Mouse (Mus musculus) lung, postnatal 0 days (tissue): ENCODE data around the gene Spg11.

ENCODE experiments used
- CTCF ChIP-seq: IDR thresholded peaks from 2 replicates; pipeline ENCODE4 v1.5.1; 2016; ENCODE audit warnings: antibody characterized with exemption, mild to moderate bottlenecking
- EP300 ChIP-seq: IDR thresholded peaks from 2 replicates; pipeline ENCODE4 v1.6.1; 2016; ENCODE audit warnings: antibody characterized with exemption, mild to moderate bottlenecking, control low read depth

DNA sequence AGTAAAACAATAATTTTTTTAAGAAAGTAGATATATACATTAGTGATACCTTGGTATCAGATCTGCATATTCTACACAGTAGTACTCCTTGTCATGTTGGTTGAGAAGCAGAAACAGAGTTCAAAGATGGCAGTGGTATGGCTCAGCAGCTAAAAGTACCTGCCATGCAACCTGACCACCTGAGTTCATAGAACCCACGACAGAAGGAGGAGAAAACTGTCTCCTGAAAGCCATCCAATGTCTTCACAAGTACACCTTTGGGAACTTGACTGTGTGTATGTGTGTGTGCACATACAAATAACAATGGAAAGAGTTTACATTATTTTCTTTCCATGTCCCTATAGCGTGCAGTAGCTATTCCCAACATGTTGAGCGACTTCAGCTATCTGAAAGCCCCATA lies 31.5 kb upstream of the Spg11 start:
- TF ChIP-seq CTCF (no peak), EP300 (no peak)
